Mouse (Mus musculus) monocyte, adult 59 days (primary cell): ENCODE data around the gene Vmn1r127. TPM values are rescaled to one million over a fixed set of nuclear protein-coding genes. Genes with fewer than 3 reads are reported as not detected.

Experiments used
- total RNA-seq, 2 experiments: library from RNA; stranded (reverse); gene quantifications; one replicate each; pipeline ENCODE4 v1.2.4; 2023

Gene Vmn1r127
- not detected for total RNA-seq

GRCm38 (mm10) chr7:21319761-21320160 lies at the start of gene Vmn1r127:
TSS of gene Vmn1r127 (minus strand) at chr7:21319861.

GRCm38 (mm10) chr7:21361191-21361590 lies 41.5 kb upstream of the Vmn1r127 start, which contains the start of gene Vmn1r129:
TSS of gene Vmn1r129 (minus strand) at chr7:21361291.

GRCm38 (mm10) chr7:21349073-21349472 lies 29.4 kb upstream of the Vmn1r127 start, which contains the start of gene Vmn1r128:
TSS of gene Vmn1r128 (plus strand) at chr7:21349373.

GRCm38 (mm10) chr7:21301367-21301766 lies 18.3 kb downstream of the Vmn1r127 start, which contains the start of gene Vmn1r126:
TSS of gene Vmn1r126 (minus strand) at chr7:21301467.

GRCm38 (mm10) chr7:21271879-21272278 lies 47.8 kb downstream of the Vmn1r127 start, which contains the start of gene Vmn1r125:
TSS of gene Vmn1r125 (plus strand) at chr7:21272179.

Other genes with a start within 250 kb of the Vmn1r127 start
- not detected for gene Vmn1r121, start 221.3 kb downstream of the Vmn1r127 start, total RNA-seq
- gene Vmn1r122, start 185.7 kb downstream of the Vmn1r127 start, total RNA-seq: not detected
- not detected for gene Vmn1r123, start 157.7 kb downstream of the Vmn1r127 start, total RNA-seq
- not detected for gene Gm5157, start 129.4 kb downstream of the Vmn1r127 start, total RNA-seq
- not detected for gene Vmn1r124, start 59.2 kb downstream of the Vmn1r127 start, total RNA-seq
- gene Vmn1r125, start 47.7 kb downstream of the Vmn1r127 start, total RNA-seq: not detected
- not detected for gene Vmn1r126, start 18.4 kb downstream of the Vmn1r127 start, total RNA-seq
- gene Vmn1r128, start 29.5 kb upstream of the Vmn1r127 start, total RNA-seq: not detected
- not detected for gene Vmn1r129, start 41.4 kb upstream of the Vmn1r127 start, total RNA-seq
- not detected for gene Gm6882, start 112.9 kb upstream of the Vmn1r127 start, total RNA-seq
- not detected for gene Vmn1r130, start 191.9 kb upstream of the Vmn1r127 start, total RNA-seq
- gene Vmn1r131, start 226.2 kb upstream of the Vmn1r127 start, total RNA-seq: not detected